Mouse (Mus musculus): ENCODE measurements around the gene Micall2. TPM values are rescaled to one million over a fixed set of nuclear protein-coding genes. Genes with fewer than 3 reads are reported as not detected.
"Not testable (repeated sequence)": the region's sequence is repeated elsewhere in the genome, so short reads cannot be mapped to it uniquely, and the experiment has no call there.

The Micall2 gene
- total and polyA plus RNA-seq, 3 experiments: 8.5 to 26.3 (median 21.7) TPM

DNA sequence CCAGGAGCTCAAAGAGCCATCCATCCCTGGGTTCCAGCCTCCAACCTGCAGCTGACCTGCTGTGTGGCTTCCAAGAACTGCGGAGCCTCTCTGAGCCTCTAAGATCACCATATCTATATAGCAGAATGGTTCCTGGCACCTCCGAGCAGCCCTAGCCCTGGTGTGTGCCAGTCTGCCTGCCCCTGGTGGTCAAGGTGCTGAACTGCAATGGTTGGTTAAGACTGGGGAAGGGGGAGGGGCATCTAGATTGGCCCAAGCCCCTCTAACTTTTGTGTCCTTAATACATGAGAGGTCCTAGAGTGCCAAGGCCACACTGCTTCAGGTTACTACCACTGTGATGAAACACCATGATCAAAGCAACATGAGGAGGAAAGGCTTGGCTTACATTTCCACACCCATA, 33.2 kb downstream of the Micall2 start:
- Histone ChIP-seq H3K4me3 (ENCODE audit: low read depth, low read length) (no peak overlapping the region), H3K27me3 (ENCODE audit: insufficient read depth, low read length) (peaks cover 10% of the 10 kb centered on the region; the same call in 1 of the 2 replicates), H3K4me1 (ENCODE audit: insufficient read depth, low read depth, low read length) (peaks cover 14% of the 10 kb centered on the region), H3K36me3 (replicated peaks) (peaks cover 25% of the 10 kb centered on the region), H3K9me3 (replicated peaks) (no peaks in the 10 kb centered on the region)
- ATAC-seq (ENCODE audit: extremely low read depth, insufficient number of reproducible peaks, low FRiP score, poor library complexity, severe bottlenecking) (no peak), DNase-seq (ENCODE audit: low spot score) (no peak)
- no peak for TF ChIP-seq POLR2AphosphoS5 (IDR thresholded peaks at IDR 0.05; ENCODE audit: insufficient replicate concordance, low read depth, low read length)
- TF ChIP-seq CTCF (IDR thresholded peaks at IDR 0.05; ENCODE audit: low read depth, low read length): peak; percentile 58; the same call in 1 of the 2 replicates
- TF ChIP-seq GATA1 (IDR thresholded peaks at IDR 0.05; ENCODE audit: borderline replicate concordance, low read length): no peak
- TF ChIP-seq GATA2 (IDR thresholded peaks at IDR 0.05; ENCODE audit: borderline replicate concordance, low read depth, low read length): no peak

DNA sequence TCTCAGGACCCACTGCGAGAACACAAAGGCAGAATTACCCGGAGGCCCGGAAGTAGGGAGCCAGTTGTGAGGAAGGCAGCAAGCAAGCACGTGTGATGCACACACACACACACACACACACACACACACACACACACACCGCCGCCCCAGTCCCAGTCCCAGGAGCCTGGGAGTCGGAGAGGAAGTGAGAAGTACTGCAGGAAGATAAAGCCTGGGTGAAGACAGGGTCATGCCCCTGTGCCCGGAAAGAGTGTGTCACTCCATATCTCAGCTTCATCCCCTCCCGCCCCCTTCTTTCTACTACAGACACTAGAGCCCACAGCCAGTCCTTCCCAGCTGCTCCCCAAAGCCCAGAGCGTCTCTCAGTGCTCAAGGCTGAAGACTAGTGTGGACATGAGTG, 33.9 kb downstream of the Micall2 start:
- ATAC-seq (ENCODE audit: extremely low read depth, insufficient number of reproducible peaks, low FRiP score, poor library complexity, severe bottlenecking): peak; percentile 74
- Histone ChIP-seq H3K27me3 (ENCODE audit: insufficient read depth, low read length) (peaks cover 13% of the 10 kb centered on the region; the same call in 1 of the 2 replicates), H3K9me3 (replicated peaks) (peaks cover under 1% of the 10 kb centered on the region; the same call in 1 of the 2 replicates), H3K4me1 (ENCODE audit: insufficient read depth, low read depth, low read length) (peaks cover 18% of the 10 kb centered on the region), H3K36me3 (replicated peaks) (peaks cover 21% of the 10 kb centered on the region), H3K4me3 (ENCODE audit: low read depth, low read length) (no peak overlapping the region)
- TF ChIP-seq GATA1 (IDR thresholded peaks at IDR 0.05; ENCODE audit: borderline replicate concordance, low read length) (no peak), POLR2AphosphoS5 (IDR thresholded peaks at IDR 0.05; ENCODE audit: insufficient replicate concordance, low read depth, low read length) (no peak), GATA2 (IDR thresholded peaks at IDR 0.05; ENCODE audit: borderline replicate concordance, low read depth, low read length) (no peak), TAL1 (conservative IDR thresholded peaks at IDR 0.05; ENCODE audit: low read depth, low read length) (no peak), CTCF (IDR thresholded peaks at IDR 0.05; ENCODE audit: low read depth, low read length) (no peak)
- peak; percentile 54 for DNase-seq (ENCODE audit: low spot score)

DNA sequence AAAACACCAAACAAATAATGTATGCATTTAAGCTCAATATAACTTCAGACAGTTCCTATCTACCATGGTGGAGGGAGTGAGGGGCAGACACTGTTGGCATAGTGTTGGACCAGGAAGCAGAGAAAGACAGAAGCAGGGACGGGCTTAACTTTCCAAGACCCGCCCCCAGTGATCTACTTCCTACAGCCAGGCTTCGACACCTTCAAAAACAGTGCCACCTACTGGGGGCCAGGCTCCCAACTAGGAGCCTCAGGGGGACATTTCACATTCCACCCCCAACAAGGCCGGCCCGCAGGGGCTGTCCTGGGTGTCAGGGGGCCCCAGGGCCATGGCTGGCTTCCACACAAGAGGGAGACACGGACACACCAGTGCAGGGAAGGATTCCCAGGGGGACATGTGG, 39.2 kb downstream of the Micall2 start:
- no peak for ATAC-seq (ENCODE audit: extremely low read depth, insufficient number of reproducible peaks, low FRiP score, poor library complexity, severe bottlenecking)
- DNase-seq (ENCODE audit: low spot score): no peak
- TF ChIP-seq GATA1 (IDR thresholded peaks at IDR 0.05; ENCODE audit: borderline replicate concordance, low read length): no peak
- no peak for TF ChIP-seq POLR2AphosphoS5 (IDR thresholded peaks at IDR 0.05; ENCODE audit: insufficient replicate concordance, low read depth, low read length)
- no peak for TF ChIP-seq TAL1 (conservative IDR thresholded peaks at IDR 0.05; ENCODE audit: low read depth, low read length)
- TF ChIP-seq CTCF (IDR thresholded peaks at IDR 0.05; ENCODE audit: low read depth, low read length): no peak
- no peak for TF ChIP-seq GATA2 (IDR thresholded peaks at IDR 0.05; ENCODE audit: borderline replicate concordance, low read depth, low read length)

DNA sequence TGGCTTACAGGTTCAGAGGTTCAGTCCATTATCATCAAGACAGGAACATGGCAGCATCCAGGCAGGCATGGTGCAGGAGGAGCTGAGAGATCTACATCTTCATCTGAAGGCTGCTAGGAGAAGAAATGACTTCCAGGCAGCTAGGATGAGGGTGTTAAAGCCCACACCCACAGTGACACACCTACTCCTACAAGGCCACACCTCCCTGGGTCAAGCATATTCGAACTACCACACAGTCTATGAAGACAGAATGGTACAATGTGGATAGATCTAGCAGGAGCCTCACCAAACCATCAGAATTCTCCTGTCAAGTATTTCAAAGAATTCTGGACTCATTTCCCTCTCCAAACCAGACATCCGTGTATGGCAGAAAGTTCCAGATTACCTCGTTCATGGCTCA, 40.3 kb downstream of the Micall2 start:
- DNase-seq (ENCODE audit: low spot score); H3K9me3 ChIP-seq (replicated peaks); H3K4me3 ChIP-seq (ENCODE audit: low read depth, low read length); ATAC-seq (ENCODE audit: extremely low read depth, insufficient number of reproducible peaks, low FRiP score, poor library complexity, severe bottlenecking); H3K36me3 ChIP-seq (replicated peaks): not testable (repeated sequence)
- peaks cover 11% of the 10 kb centered on the region; the same call in 1 of the 2 replicates for H3K27me3 ChIP-seq (ENCODE audit: insufficient read depth, low read length)
- H3K4me1 ChIP-seq (ENCODE audit: insufficient read depth, low read depth, low read length): peaks cover 30% of the 10 kb centered on the region

More for the DNA sequence above, 39.2 kb downstream of the Micall2 start:
- Histone ChIP-seq H3K9me3 (replicated peaks) (peaks cover 4% of the 10 kb centered on the region; the same call in 1 of the 2 replicates), H3K27me3 (ENCODE audit: insufficient read depth, low read length) (peaks cover 13% of the 10 kb centered on the region; the same call in 1 of the 2 replicates), H3K4me3 (ENCODE audit: low read depth, low read length) (no peak overlapping the region), H3K4me1 (ENCODE audit: insufficient read depth, low read depth, low read length) (peaks cover 31% of the 10 kb centered on the region), H3K36me3 (replicated peaks) (no peaks in the 10 kb centered on the region)

DNA sequence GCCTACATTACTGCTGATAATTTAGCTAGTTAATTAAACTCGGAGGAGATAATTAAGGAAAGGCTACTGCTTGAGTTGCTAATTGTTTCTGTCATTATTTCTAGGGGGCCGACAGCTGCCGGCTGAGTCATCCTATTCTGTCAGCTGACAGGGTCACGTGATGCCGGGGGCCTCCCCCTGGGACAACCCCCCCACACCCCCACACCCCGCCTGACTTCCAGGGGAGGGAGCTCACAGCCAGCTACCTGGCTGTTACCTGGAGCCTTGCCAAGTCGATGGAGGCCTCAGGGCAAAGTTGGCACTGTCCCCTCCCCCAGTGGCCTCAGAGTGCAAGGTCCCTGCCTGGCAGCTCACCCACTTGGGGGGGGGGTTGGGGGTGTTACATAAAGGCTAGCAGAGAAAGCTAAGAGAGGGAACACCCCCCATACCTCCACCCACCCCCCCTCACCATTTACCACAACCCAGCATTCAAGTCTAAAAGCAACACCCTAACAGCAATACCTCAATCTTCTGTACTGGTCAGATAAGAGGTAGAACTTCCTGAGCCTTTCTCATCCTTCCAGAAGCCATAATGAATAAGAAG, 41.1 kb downstream of the Micall2 start:
- Histone ChIP-seq H3K9me3 (replicated peaks) (peaks cover 4% of the 10 kb centered on the region; the same call in 1 of the 2 replicates), H3K4me1 (ENCODE audit: insufficient read depth, low read depth, low read length) (peaks cover 30% of the 10 kb centered on the region), H3K4me3 (ENCODE audit: low read depth, low read length) (peak overlapping the region; percentile 60; the same call in 1 of the 2 replicates), H3K36me3 (replicated peaks) (no peaks in the 10 kb centered on the region), H3K27me3 (ENCODE audit: insufficient read depth, low read length) (peaks cover 9% of the 10 kb centered on the region; the same call in 1 of the 2 replicates)
- ATAC-seq (ENCODE audit: extremely low read depth, insufficient number of reproducible peaks, low FRiP score, poor library complexity, severe bottlenecking) (peak; percentile 72), DNase-seq (ENCODE audit: low spot score) (peak; percentile 82)
- TF ChIP-seq CTCF (IDR thresholded peaks at IDR 0.05; ENCODE audit: low read depth, low read length) (no peak), GATA1 (IDR thresholded peaks at IDR 0.05; ENCODE audit: borderline replicate concordance, low read length) (no peak), TAL1 (conservative IDR thresholded peaks at IDR 0.05; ENCODE audit: low read depth, low read length) (no peak)

DNA sequence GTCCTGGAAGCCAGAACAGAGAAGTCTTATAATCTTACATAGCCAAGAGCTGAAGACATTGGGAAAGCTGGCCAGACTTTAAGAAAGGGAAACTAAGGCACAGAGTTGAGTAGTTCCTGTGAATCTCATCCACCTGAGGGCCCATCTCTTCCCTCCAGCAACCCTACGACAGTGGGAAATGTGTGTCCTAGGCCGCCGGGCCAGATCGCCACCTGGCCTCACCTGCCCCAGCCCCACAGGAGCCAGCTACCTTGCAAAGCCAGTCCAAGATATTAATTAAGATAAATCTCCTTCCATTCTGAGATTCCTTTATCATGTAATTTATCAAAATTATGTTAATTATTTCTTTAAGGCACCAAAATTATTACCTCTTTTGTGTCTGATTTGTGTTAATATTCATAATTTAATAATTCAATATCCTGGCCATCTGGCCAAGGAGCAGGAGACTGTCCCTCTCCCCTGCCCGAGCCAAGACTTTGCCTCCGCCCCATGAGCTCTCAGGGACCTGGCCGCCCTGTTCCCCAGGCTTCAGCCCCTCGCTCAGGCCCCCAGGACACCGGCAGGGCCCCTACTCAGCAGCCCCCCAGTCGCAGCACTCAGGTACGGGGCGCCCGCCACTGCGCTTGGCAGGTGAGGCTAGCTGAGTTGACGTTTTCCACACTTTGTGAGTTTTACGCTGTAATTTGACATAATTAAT, 41.7 kb downstream of the Micall2 start:
- peak overlapping the region; percentile 60; the same call in 1 of the 2 replicates for H3K4me3 ChIP-seq (ENCODE audit: low read depth, low read length)

More for the DNA sequence above, 41.7 kb downstream of the Micall2 start:
- H3K4me1 ChIP-seq (ENCODE audit: insufficient read depth, low read depth, low read length): peaks cover 30% of the 10 kb centered on the region
- DNase-seq (ENCODE audit: low spot score) (no peak), ATAC-seq (ENCODE audit: extremely low read depth, insufficient number of reproducible peaks, low FRiP score, poor library complexity, severe bottlenecking) (no peak)
- H3K27me3 ChIP-seq (ENCODE audit: insufficient read depth, low read length): peaks cover 10% of the 10 kb centered on the region; the same call in 1 of the 2 replicates
- TF ChIP-seq CTCF (IDR thresholded peaks at IDR 0.05; ENCODE audit: low read depth, low read length) (no peak), TAL1 (conservative IDR thresholded peaks at IDR 0.05; ENCODE audit: low read depth, low read length) (no peak), GATA1 (IDR thresholded peaks at IDR 0.05; ENCODE audit: borderline replicate concordance, low read length) (no peak), GATA2 (IDR thresholded peaks at IDR 0.05; ENCODE audit: borderline replicate concordance, low read depth, low read length) (no peak), POLR2AphosphoS5 (IDR thresholded peaks at IDR 0.05; ENCODE audit: insufficient replicate concordance, low read depth, low read length) (no peak)
- H3K36me3 ChIP-seq (replicated peaks): no peaks in the 10 kb centered on the region
- H3K9me3 ChIP-seq (replicated peaks): peaks cover 4% of the 10 kb centered on the region; the same call in 1 of the 2 replicates

Measured in G1E (cell line).